Mouse (Mus musculus): ENCODE data around the gene Amdhd2. TPM values are rescaled to one million over a fixed set of nuclear protein-coding genes. Genes with fewer than 3 reads are reported as not detected.
A peak's percentile ranks its signal among the peaks of the same experiment; 100 is the strongest.

The Amdhd2 gene
- polyA plus RNA-seq, 1 experiment from 2014 or later: 159 TPM

DNA sequence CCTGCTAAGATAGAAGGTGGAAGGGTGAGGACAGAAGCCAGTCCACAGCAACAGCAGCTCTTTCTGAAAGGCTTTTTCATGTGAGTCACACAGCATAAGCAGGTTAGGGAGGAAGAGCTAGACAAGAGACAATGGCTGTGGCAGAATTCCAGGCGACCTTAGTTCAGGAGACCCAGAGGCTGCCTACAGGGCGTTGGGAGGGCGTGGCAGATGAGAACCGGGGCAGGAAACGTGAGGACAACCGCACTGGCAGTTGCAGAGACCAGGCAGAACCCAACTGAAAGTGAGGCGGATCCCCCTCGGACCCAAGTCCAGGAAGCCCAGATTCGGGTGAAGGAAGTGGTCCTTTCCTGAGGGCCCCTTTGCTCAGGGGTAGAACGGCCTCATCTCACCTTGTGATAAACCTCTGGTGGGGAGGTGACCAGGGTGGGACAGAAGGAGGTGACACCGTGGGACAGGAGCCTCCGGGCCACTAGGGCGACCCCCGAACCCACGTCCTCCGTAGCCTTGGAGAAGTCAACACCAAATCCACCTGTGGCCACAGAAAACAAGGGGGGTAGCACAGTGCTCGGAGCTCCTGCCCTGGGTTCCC, 886 bp downstream of the Amdhd2 start:
- 16% methylated on average over 17 of the region's 17 CpGs for WGBS
- ATAC-seq: no peak; the same call in 1 of the 2 replicates

DNA sequence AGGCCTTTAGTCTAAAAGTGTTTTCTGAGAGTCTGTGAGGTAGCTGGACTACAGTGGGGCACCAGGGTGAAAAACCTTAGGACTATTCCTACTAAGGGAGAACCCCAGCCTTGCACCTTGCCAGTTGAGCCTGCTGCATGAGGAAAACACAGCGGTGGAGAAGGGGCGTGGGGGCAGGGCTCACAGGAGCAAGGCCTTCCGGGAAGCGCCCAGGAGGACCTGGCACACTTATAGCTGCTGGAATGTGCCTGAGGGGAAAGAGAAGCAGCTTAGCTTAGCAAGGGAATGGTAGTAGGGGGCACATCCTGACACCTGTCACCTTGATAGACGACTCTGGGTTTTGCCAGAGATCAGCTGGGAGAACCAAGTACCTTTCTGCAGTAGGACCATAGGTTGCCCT, 2.1 kb downstream of the Amdhd2 start:
- no peak overlapping the region for H3K27ac ChIP-seq (ENCODE audit: low read depth, low read length)
- 79% methylated on average over 5 of the region's 5 CpGs for WGBS
- ATAC-seq: no peak

More for the DNA sequence above, 886 bp downstream of the Amdhd2 start:
- H3K36me3 ChIP-seq (ENCODE audit: control insufficient read depth, insufficient read depth): peaks cover 23% of the 10 kb centered on the region
- peak overlapping the region; percentile 82 for H3K27ac ChIP-seq (ENCODE audit: low read depth, low read length)
- H3K4me2 ChIP-seq (replicated peaks; ENCODE audit: low read depth): peak overlapping the region; percentile 94
- TF ChIP-seq CTCF (IDR thresholded peaks at IDR 0.05; ENCODE audit: low read depth): no peak
- no peaks in the 10 kb centered on the region for H3K27me3 ChIP-seq (replicated peaks; ENCODE audit: control insufficient read depth, insufficient read depth, low read length)
- peak overlapping the region; percentile 72 for H3K9ac ChIP-seq (ENCODE audit: low read depth, low read length)
- 0 out of 2 replicates have a peak, but pooled peaks cover 4% of the 10 kb centered on the region for H3K4me1 ChIP-seq (replicated peaks; ENCODE audit: control insufficient read depth, insufficient read depth, low read length)
- H3K4me3 ChIP-seq (ENCODE audit: low read depth, low read length): peak overlapping the region; percentile 71
- H3K9me3 ChIP-seq (ENCODE audit: control insufficient read depth): no peaks in the 10 kb centered on the region

DNA sequence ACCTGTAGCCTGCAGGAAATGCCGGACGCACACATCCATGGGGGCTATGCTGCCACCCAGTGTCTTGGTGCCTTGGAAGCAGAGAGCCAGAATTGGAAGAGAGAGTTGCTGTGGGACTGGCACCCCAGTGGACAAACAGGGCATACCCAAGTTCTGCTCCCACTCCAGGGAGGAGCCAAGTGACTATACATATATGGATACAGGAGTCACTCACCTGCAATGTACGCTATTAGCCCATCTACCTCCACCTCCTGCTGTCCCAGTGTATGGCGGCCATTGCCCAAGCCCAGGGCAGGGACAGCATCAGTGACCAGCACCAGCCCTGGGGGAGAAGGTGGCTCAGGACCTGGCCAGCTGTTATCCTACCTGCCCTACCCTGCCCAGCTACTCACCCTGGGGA, 6.0 kb downstream of the Amdhd2 start:
- TF ChIP-seq CTCF (IDR thresholded peaks at IDR 0.05; ENCODE audit: low read depth): no peak
- Histone ChIP-seq H3K4me2 (replicated peaks; ENCODE audit: low read depth) (no peak overlapping the region), H3K27me3 (replicated peaks; ENCODE audit: control insufficient read depth, insufficient read depth, low read length) (no peaks in the 10 kb centered on the region), H3K4me3 (ENCODE audit: low read depth, low read length) (no peak overlapping the region), H3K9ac (ENCODE audit: low read depth, low read length) (no peak overlapping the region), H3K4me1 (replicated peaks; ENCODE audit: control insufficient read depth, insufficient read depth, low read length) (peaks cover 2% of the 10 kb centered on the region; the same call in 1 of the 2 replicates), H3K27ac (ENCODE audit: low read depth, low read length) (no peak overlapping the region), H3K9me3 (ENCODE audit: control insufficient read depth) (no peaks in the 10 kb centered on the region), H3K36me3 (ENCODE audit: control insufficient read depth, insufficient read depth) (peaks cover 35% of the 10 kb centered on the region)
- ATAC-seq: no peak
- WGBS: 96% methylated on average over 4 of the region's 4 CpGs

More for the DNA sequence above, 2.1 kb downstream of the Amdhd2 start:
- H3K4me1 ChIP-seq (replicated peaks; ENCODE audit: control insufficient read depth, insufficient read depth, low read length): 0 out of 2 replicates have a peak, but pooled peaks cover 4% of the 10 kb centered on the region
- H3K4me2 ChIP-seq (replicated peaks; ENCODE audit: low read depth): 0 out of 2 replicates have a peak overlapping the region, but pooled peaks have one; percentile 94
- no peak for TF ChIP-seq CTCF (IDR thresholded peaks at IDR 0.05; ENCODE audit: low read depth)
- peaks cover 26% of the 10 kb centered on the region for H3K36me3 ChIP-seq (ENCODE audit: control insufficient read depth, insufficient read depth)
- no peak overlapping the region for H3K9ac ChIP-seq (ENCODE audit: low read depth, low read length)
- H3K9me3 ChIP-seq (ENCODE audit: control insufficient read depth): no peaks in the 10 kb centered on the region
- H3K4me3 ChIP-seq (ENCODE audit: low read depth, low read length): no peak overlapping the region
- no peaks in the 10 kb centered on the region for H3K27me3 ChIP-seq (replicated peaks; ENCODE audit: control insufficient read depth, insufficient read depth, low read length)

DNA sequence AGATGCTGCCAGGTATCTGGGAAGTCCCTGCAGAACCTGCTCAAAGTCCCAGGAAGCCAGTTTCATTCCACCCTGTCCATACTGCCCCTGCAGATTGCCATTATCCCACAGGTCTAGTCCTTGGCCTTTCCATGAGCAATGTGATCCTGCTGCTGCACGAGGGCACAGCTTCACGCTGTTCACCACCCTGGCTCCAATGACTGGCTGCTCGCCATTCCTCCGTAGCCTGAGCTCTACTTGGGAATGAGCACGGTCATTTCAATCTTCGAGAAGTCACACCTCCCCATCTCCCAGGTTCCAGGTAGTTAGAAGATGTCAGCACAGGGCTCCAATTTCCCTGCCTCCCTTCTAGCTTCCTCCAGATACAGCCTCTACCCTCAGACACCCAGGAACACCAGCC, 6.4 kb downstream of the Amdhd2 start:
- Histone ChIP-seq H3K4me3 (ENCODE audit: low read depth, low read length) (no peak overlapping the region), H3K4me1 (replicated peaks; ENCODE audit: control insufficient read depth, insufficient read depth, low read length) (peaks cover 3% of the 10 kb centered on the region; the same call in 1 of the 2 replicates), H3K27me3 (replicated peaks; ENCODE audit: control insufficient read depth, insufficient read depth, low read length) (no peaks in the 10 kb centered on the region), H3K27ac (ENCODE audit: low read depth, low read length) (no peak overlapping the region), H3K9me3 (ENCODE audit: control insufficient read depth) (no peaks in the 10 kb centered on the region), H3K9ac (ENCODE audit: low read depth, low read length) (no peak overlapping the region), H3K4me2 (replicated peaks; ENCODE audit: low read depth) (no peak overlapping the region), H3K36me3 (ENCODE audit: control insufficient read depth, insufficient read depth) (peaks cover 35% of the 10 kb centered on the region)
- ATAC-seq: no peak
- TF ChIP-seq CTCF (IDR thresholded peaks at IDR 0.05; ENCODE audit: low read depth): no peak
- 97% methylated on average over 6 of the region's 6 CpGs for WGBS

DNA sequence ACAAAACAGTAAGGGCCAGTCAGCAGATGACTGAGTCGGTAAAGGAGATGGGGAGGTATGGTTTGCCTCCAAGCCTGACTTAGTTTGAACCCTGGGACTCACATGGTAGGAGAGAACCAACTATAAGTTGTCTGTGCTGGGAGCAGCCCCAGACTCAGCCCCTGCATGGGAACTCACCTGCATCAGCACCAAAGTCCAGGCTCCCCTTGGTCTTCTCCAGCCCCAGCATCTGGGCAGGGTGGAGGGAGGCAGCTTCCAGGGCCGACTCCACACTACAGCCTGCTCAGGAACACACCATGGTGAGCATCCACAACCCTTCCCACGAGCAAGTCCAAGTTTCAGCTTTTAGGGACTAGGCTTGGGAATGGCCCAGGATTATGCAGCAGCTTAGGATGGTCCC, 7.2 kb downstream of the Amdhd2 start:
- H3K9ac ChIP-seq (ENCODE audit: low read depth, low read length): no peak overlapping the region
- H3K4me1 ChIP-seq (replicated peaks; ENCODE audit: control insufficient read depth, insufficient read depth, low read length): peaks cover 3% of the 10 kb centered on the region; the same call in 1 of the 2 replicates
- H3K27ac ChIP-seq (ENCODE audit: low read depth, low read length): no peak overlapping the region
- H3K4me2 ChIP-seq (replicated peaks; ENCODE audit: low read depth): no peak overlapping the region
- no peak for TF ChIP-seq CTCF (IDR thresholded peaks at IDR 0.05; ENCODE audit: low read depth)
- ATAC-seq: no peak
- no peaks in the 10 kb centered on the region for H3K27me3 ChIP-seq (replicated peaks; ENCODE audit: control insufficient read depth, insufficient read depth, low read length)
- H3K36me3 ChIP-seq (ENCODE audit: control insufficient read depth, insufficient read depth): peaks cover 35% of the 10 kb centered on the region
- H3K9me3 ChIP-seq (ENCODE audit: control insufficient read depth): no peaks in the 10 kb centered on the region
- WGBS: 87% methylated on average over 3 of the region's 3 CpGs
- H3K4me3 ChIP-seq (ENCODE audit: low read depth, low read length): no peak overlapping the region

DNA sequence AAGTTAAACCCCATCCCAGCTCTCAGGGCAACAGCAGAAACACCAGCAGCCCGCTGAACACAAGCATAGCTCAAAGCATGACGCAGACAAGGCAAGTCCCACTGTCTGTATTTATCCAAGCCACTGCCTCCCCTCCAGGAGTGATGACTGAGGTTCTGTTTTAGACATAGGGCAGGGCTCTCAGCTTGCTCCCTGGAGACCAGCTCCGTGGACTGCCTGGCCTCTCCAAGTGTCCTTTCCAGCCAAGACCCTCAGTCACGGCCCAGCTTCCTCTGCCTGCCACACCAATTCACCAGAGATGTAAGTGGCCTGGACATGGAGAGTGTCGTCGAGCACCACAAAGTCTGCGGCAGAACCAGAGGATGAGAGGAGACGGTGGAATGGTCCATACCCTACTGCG, 7.8 kb downstream of the Amdhd2 start:
- peaks cover 3% of the 10 kb centered on the region; the same call in 1 of the 2 replicates for H3K4me1 ChIP-seq (replicated peaks; ENCODE audit: control insufficient read depth, insufficient read depth, low read length)
- TF ChIP-seq CTCF (IDR thresholded peaks at IDR 0.05; ENCODE audit: low read depth): no peak
- H3K9ac ChIP-seq (ENCODE audit: low read depth, low read length): no peak overlapping the region
- no peak overlapping the region for H3K4me2 ChIP-seq (replicated peaks; ENCODE audit: low read depth)
- H3K27me3 ChIP-seq (replicated peaks; ENCODE audit: control insufficient read depth, insufficient read depth, low read length): no peaks in the 10 kb centered on the region
- peaks cover 35% of the 10 kb centered on the region for H3K36me3 ChIP-seq (ENCODE audit: control insufficient read depth, insufficient read depth)
- no peaks in the 10 kb centered on the region for H3K9me3 ChIP-seq (ENCODE audit: control insufficient read depth)
- ATAC-seq: no peak
- 90% methylated on average over 9 of the region's 9 CpGs for WGBS
- H3K4me3 ChIP-seq (ENCODE audit: low read depth, low read length): no peak overlapping the region
- no peak overlapping the region for H3K27ac ChIP-seq (ENCODE audit: low read depth, low read length)
